Mouse (Mus musculus) heart, embryonic 16.5 days (tissue): ENCODE data around the gene Dnaaf3. TPM values are rescaled to one million over a fixed set of nuclear protein-coding genes. Genes with fewer than 3 reads are reported as not detected.

ENCODE experiments used
- ATAC-seq: fragments of 200-750 bp; cut with Nextera tagmentation; replicated peaks from 2 replicates; pipeline ENCODE4 v1.8.0; 2017; ENCODE audit warnings: moderate number of reproducible peaks; ENCODE audit not compliant: insufficient read depth, low FRiP score; ENCODE audit errors: extremely low read depth
- H3K27ac ChIP-seq: fragments of 300-500 bp; sonication (generic); 2 replicates; pipeline ENCODE4 v1.5.1; 2014; ENCODE audit warnings: mild to moderate bottlenecking, low read length, control low read depth, moderate library complexity
- H3K27me3 ChIP-seq: fragments of 300-500 bp; sonication (generic); 2 replicates; pipeline ENCODE4 v1.6.1; 2014; ENCODE audit warnings: low read length, mixed read lengths; ENCODE audit not compliant: control insufficient read depth, insufficient read depth
- H3K36me3 ChIP-seq: fragments of 300-500 bp; sonication (generic); 2 replicates; pipeline ENCODE4 v1.6.1; 2014; ENCODE audit not compliant: control insufficient read depth, insufficient read depth
- H3K4me1 ChIP-seq: fragments of 300-500 bp; sonication (generic); 2 replicates; pipeline ENCODE4 v1.6.1; 2014; ENCODE audit warnings: low read length, mixed read lengths; ENCODE audit not compliant: control insufficient read depth, insufficient read depth
- H3K4me2 ChIP-seq: fragments of 300-500 bp; sonication (generic); 2 replicates; pipeline ENCODE4 v1.6.1; 2014; ENCODE audit warnings: low read depth, mild to moderate bottlenecking, control low read depth, low read length
- H3K4me3 ChIP-seq: fragments of 300-500 bp; sonication (generic); 2 replicates; pipeline ENCODE4 v1.5.1; 2014; ENCODE audit warnings: mild to moderate bottlenecking, control low read depth, low read length
- H3K9ac ChIP-seq: fragments of 300-500 bp; sonication (generic); 2 replicates; pipeline ENCODE4 v1.6.1; 2014; ENCODE audit warnings: low read length, control low read depth
- H3K9me3 ChIP-seq: fragments of 300-500 bp; sonication (generic); replicated peaks from 2 replicates; pipeline ENCODE4 v1.6.1; 2016; ENCODE audit warnings: low read length; ENCODE audit not compliant: control insufficient read depth
- WGBS: fragments of 180-500 bp; shearing (Covaris S2); extraction: QIAGEN DNeasy Blood & Tissue Kit; methylation state at CpG from one replicate; pipeline ENCODE4 v1.1.7; 2014; 5-methylcytosine and 5-hydroxymethylcytosine counted together
- polyA plus RNA-seq: library from polyadenylated mRNA; unstranded; fragments of >200 nt; fragmentation: Nextera tagmentation; extraction: Ambion mirVana; gene quantifications from 2 replicates; pipeline ENCODE4 v1.2.1, GENCODE M21; 2015

Dnaaf3 gene
- polyA plus RNA-seq, 1 experiment from 2014 or later = 1.1 TPM

GRCm38 (mm10) chr7:4504646-4505435 lies 27.4 kb downstream of the Dnaaf3 start:
- Histone ChIP-seq H3K36me3 (0 out of 2 replicates have a peak, but pooled peaks cover 2% of the 10 kb centered on the region), H3K4me3 (no peak overlapping the region), H3K4me2 (no peak overlapping the region), H3K4me1 (peaks cover 24% of the 10 kb centered on the region), H3K27me3 (no peaks in the 10 kb centered on the region), H3K27ac (peak overlapping the region; percentile 70), H3K9ac (no peak overlapping the region), H3K9me3 (no peaks in the 10 kb centered on the region)
- no peak for ATAC-seq
- WGBS = 44% methylated on average over 11 of the region's 11 CpGs

DNA sequence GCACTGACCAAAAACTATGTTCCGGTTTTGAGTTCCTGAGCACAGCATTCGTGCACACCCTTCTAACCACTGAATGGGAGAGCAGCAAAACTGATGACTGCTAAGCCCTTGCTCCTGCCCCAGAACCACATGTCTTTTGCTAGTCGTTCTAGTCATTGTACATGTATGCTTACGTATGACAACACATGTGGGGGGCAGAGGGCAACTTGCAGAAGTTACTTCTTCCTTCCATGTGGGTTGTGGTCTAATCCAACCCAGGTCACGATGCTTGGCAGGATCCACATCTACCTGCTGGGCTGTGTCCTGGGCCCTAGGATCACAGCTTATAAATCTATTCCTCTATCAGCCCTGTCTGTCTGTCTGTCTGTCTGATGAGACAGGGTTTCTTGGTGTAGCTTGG lies 28.4 kb downstream of the Dnaaf3 start:
- H3K9ac ChIP-seq = no peak overlapping the region
- no peak for ATAC-seq
- peaks cover 30% of the 10 kb centered on the region for H3K4me1 ChIP-seq
- H3K27ac ChIP-seq = no peak overlapping the region; the same call in 1 of the 2 replicates
- 0 out of 2 replicates have a peak, but pooled peaks cover 2% of the 10 kb centered on the region for H3K36me3 ChIP-seq
- no peak overlapping the region for H3K4me3 ChIP-seq
- 75% methylated on average over 5 of the region's 5 CpGs for WGBS
- no peaks in the 10 kb centered on the region for H3K27me3 ChIP-seq
- no peak overlapping the region for H3K4me2 ChIP-seq
- no peaks in the 10 kb centered on the region for H3K9me3 ChIP-seq

DNA sequence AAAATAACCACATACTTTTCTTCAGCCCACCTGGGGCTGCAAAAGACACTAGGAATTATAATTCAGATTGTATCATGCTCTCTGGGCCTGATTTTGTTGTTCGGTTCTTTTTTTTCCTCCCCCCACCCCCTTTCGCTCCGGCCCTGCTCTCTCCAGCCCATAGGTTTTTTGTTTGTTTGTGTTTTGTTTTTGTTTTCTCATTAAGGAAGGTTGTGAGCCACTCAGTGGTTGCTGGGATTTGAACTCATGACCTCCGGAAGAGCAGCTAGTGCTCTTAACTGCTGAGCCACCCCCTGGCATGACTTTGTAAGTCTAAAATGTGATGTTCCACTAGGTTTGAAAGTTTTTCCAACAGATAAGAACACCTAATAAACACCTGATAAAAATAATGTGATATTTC lies 29.2 kb downstream of the Dnaaf3 start:
- no peak overlapping the region for H3K27ac ChIP-seq
- 75% methylated on average over 4 of the region's 4 CpGs for WGBS
- no peak for ATAC-seq
- H3K4me2 ChIP-seq = no peak overlapping the region
- H3K9me3 ChIP-seq = no peaks in the 10 kb centered on the region
- peaks cover 34% of the 10 kb centered on the region for H3K4me1 ChIP-seq
- H3K4me3 ChIP-seq = no peak overlapping the region
- 0 out of 2 replicates have a peak, but pooled peaks cover 2% of the 10 kb centered on the region for H3K36me3 ChIP-seq
- no peaks in the 10 kb centered on the region for H3K27me3 ChIP-seq
- no peak overlapping the region for H3K9ac ChIP-seq

DNA sequence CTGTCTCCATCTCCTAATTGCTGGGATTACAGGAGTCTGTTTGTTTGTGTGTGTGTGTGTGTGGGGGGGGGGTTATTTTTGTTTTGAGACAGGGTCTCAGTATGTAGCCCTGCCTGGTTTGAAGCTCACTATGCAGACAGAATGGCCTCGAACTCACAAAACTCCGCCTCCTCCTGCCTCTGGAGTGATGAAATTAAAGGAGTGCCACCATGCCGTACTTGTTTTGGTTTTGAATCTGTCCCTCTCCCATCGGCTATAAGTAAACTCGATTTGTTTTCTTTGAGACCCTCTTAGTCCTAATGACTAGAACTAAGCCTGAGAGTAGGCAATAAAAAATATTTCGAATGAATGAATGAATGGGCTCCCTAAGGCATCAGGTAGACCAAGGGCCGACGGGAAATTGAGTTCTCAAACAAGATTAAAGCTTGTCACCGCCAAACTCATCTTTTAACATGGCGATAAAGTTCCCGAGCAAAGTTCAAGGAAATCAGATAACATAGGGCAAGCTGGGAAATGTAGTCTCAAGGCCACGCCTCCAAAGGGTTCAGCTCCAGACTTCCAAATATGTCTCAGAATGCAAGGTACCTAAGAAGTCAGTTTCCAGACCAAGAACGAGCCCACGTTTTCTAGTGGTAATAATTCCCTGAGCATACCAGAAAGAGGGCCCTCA lies 29.7 kb downstream of the Dnaaf3 start:
- no peak for ATAC-seq
- Histone ChIP-seq H3K4me1 (peaks cover 40% of the 10 kb centered on the region), H3K27ac (peak overlapping the region; percentile 93), H3K9me3 (no peaks in the 10 kb centered on the region), H3K36me3 (0 out of 2 replicates have a peak, but pooled peaks cover 2% of the 10 kb centered on the region), H3K4me3 (peak overlapping the region; percentile 84), H3K4me2 (peak overlapping the region; percentile 87), H3K9ac (peak overlapping the region; percentile 83), H3K27me3 (no peaks in the 10 kb centered on the region)
- 11% methylated on average over 14 of the region's 14 CpGs for WGBS

GRCm38 (mm10) chr7:4501558-4502397 lies 30.5 kb downstream of the Dnaaf3 start, which contains the start of gene Ppp1r12c:
Ppp1r12c (minus strand) TSS chr7:4501680.
- 1% methylated on average over 62 of the region's 62 CpGs for WGBS
- Histone ChIP-seq H3K4me3 (peak within 1 kb of the TSS; percentile 84), H3K27me3 (no peaks in the 10 kb centered on the region), H3K27ac (peak within 1 kb of the TSS; percentile 93), H3K36me3 (0 out of 2 replicates have a peak, but pooled peaks cover 2% of the 10 kb centered on the region), H3K4me2 (peak within 1 kb of the TSS; percentile 87), H3K4me1 (peaks cover 41% of the 10 kb centered on the region), H3K9me3 (no peaks in the 10 kb centered on the region), H3K9ac (peak within 1 kb of the TSS; percentile 83)
- peak; percentile 88 for ATAC-seq

GRCm38 (mm10) chr7:4500892-4501471 lies 31.3 kb downstream of the Dnaaf3 start:
- Histone ChIP-seq H3K27ac (peak overlapping the region; percentile 93), H3K9me3 (no peaks in the 10 kb centered on the region), H3K4me3 (peak overlapping the region; percentile 84), H3K9ac (peak overlapping the region; percentile 83), H3K27me3 (no peaks in the 10 kb centered on the region), H3K36me3 (peaks cover 3% of the 10 kb centered on the region; the same call in 1 of the 2 replicates), H3K4me2 (peak overlapping the region; percentile 87), H3K4me1 (peaks cover 41% of the 10 kb centered on the region)
- ATAC-seq = peak; percentile 14
- WGBS = under 1% methylated on average over 30 of the region's 52 CpGs

DNA sequence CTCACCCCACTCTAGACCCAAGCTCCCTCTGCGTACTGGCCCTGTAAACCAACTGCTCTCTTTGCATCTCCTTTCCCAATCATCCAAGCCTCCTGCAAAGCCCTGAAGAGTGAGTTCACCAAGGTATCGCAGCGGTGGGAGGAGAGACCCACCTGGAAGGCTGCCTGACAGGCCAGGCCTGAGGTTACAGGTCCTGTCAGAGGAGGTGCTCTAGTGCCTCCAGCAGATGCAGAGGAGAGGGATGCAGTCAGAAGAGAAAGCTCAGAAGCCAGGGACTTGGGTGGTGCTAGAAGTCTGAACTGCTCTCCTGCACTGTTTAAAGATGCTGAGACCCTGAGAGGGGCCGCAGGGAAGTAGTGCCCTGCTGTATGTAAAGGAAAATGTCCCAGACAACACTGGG lies 33.2 kb downstream of the Dnaaf3 start:
- no peak for ATAC-seq
- WGBS = 73% methylated on average over 4 of the region's 4 CpGs
- Histone ChIP-seq H3K4me3 (peak overlapping the region; percentile 84; the same call in 1 of the 2 replicates), H3K9me3 (no peaks in the 10 kb centered on the region), H3K9ac (peak overlapping the region; percentile 40), H3K27me3 (no peaks in the 10 kb centered on the region), H3K36me3 (peaks cover 10% of the 10 kb centered on the region), H3K4me1 (peaks cover 38% of the 10 kb centered on the region), H3K4me2 (peak overlapping the region; percentile 87), H3K27ac (peak overlapping the region; percentile 38)

GRCm38 (mm10) chr7:4498251-4498650 lies 34.0 kb downstream of the Dnaaf3 start:
- Histone ChIP-seq H3K4me3 (peak overlapping the region; percentile 15; the same call in 1 of the 2 replicates), H3K27me3 (no peaks in the 10 kb centered on the region), H3K4me1 (peaks cover 39% of the 10 kb centered on the region), H3K9me3 (no peaks in the 10 kb centered on the region), H3K27ac (peak overlapping the region; percentile 38), H3K4me2 (peak overlapping the region; percentile 87), H3K36me3 (peaks cover 10% of the 10 kb centered on the region), H3K9ac (0 out of 2 replicates have a peak overlapping the region, but pooled peaks have one; percentile 10)
- 0 out of 2 replicates have a peak, but pooled peaks have one; percentile 4 for ATAC-seq
- 16% methylated on average over 9 of the region's 9 CpGs for WGBS
